Mouse (Mus musculus): ENCODE measurements around the gene Nr6a1. TPM values are rescaled to one million over a fixed set of nuclear protein-coding genes. Genes with fewer than 3 reads are reported as not detected.
A peak's percentile ranks its signal among the peaks of the same experiment; 100 is the strongest.

Nr6a1 gene
- total RNA-seq (2022) = 10 to 100 TPM in 2 of 4 experiments, 1 to 10 TPM in 2; 5.9 to 12.7 (median 9.8) TPM

GRCm38 (mm10) chr2:38927115-38927979 is at the start of gene Nr6a1:
TSS of gene Nr6a1 (minus strand) at chr2:38927688.
- peak in 1 of 2 experiments; percentile 56 for DNase-seq (ENCODE audit: low spot score in 2 of 2)

- DNase-seq (ENCODE audit: low spot score in 2 of 2) = no peak
Measured at GRCm38 (mm10) chr2:38975941-38976805, 48.7 kb upstream of the Nr6a1 start.

GRCm38 (mm10) chr2:38975181-38975580 is 47.7 kb upstream of the Nr6a1 start:
- DNase-seq (ENCODE audit: low spot score in 2 of 2) = no peak

- DNase-seq (ENCODE audit: low spot score in 2 of 2) = no peak
Measured at GRCm38 (mm10) chr2:38974171-38974570, 46.7 kb upstream of the Nr6a1 start.

GRCm38 (mm10) chr2:38973701-38974100 is 46.2 kb upstream of the Nr6a1 start:
- DNase-seq (ENCODE audit: low spot score in 2 of 2) = no peak

GRCm38 (mm10) chr2:38973223-38973622 is 45.7 kb upstream of the Nr6a1 start:
- DNase-seq (ENCODE audit: low spot score in 2 of 2) = no peak

GRCm38 (mm10) chr2:38970057-38970456 is 42.6 kb upstream of the Nr6a1 start:
- DNase-seq (ENCODE audit: low spot score in 2 of 2) = no peak

- DNase-seq (ENCODE audit: low spot score in 2 of 2) = no peak
Measured at GRCm38 (mm10) chr2:38969650-38970049, 42.2 kb upstream of the Nr6a1 start.

- no peak for DNase-seq (ENCODE audit: low spot score in 2 of 2)
Measured at GRCm38 (mm10) chr2:38964198-38964597, 36.7 kb upstream of the Nr6a1 start.

GRCm38 (mm10) chr2:38957671-38958223 is 30.3 kb upstream of the Nr6a1 start:
- DNase-seq (ENCODE audit: low spot score in 2 of 2) = no peak

- DNase-seq (ENCODE audit: low spot score in 2 of 2) = no peak
Measured at GRCm38 (mm10) chr2:38956062-38956461, 28.6 kb upstream of the Nr6a1 start.

GRCm38 (mm10) chr2:38953152-38953883 is 25.8 kb upstream of the Nr6a1 start:
- DNase-seq (ENCODE audit: low spot score in 2 of 2) = peak; percentile 21 to 64

- peak; percentile 69 to 85 for DNase-seq (ENCODE audit: low spot score in 2 of 2)
Measured at GRCm38 (mm10) chr2:38950281-38950719, 22.8 kb upstream of the Nr6a1 start.

GRCm38 (mm10) chr2:38947566-38947965 is 20.1 kb upstream of the Nr6a1 start:
- DNase-seq (ENCODE audit: low spot score in 2 of 2) = no peak

GRCm38 (mm10) chr2:38944460-38945161 is 17.1 kb upstream of the Nr6a1 start:
- no peak for DNase-seq (ENCODE audit: low spot score in 2 of 2)

GRCm38 (mm10) chr2:38943977-38944376 is 16.5 kb upstream of the Nr6a1 start:
- no peak for DNase-seq (ENCODE audit: low spot score in 2 of 2)

- no peak for DNase-seq (ENCODE audit: low spot score in 2 of 2)
Measured at GRCm38 (mm10) chr2:38943161-38943560, 15.7 kb upstream of the Nr6a1 start.

GRCm38 (mm10) chr2:38941898-38942297 is 14.4 kb upstream of the Nr6a1 start:
- no peak for DNase-seq (ENCODE audit: low spot score in 2 of 2)

- no peak for DNase-seq (ENCODE audit: low spot score in 2 of 2)
Measured at GRCm38 (mm10) chr2:38941426-38941825, 13.9 kb upstream of the Nr6a1 start.

- no peak for DNase-seq (ENCODE audit: low spot score in 2 of 2)
Measured at GRCm38 (mm10) chr2:38939047-38939446, 11.6 kb upstream of the Nr6a1 start.

Measured in left cerebral cortex, adult 8-10 months (tissue).